Mouse (Mus musculus): ENCODE results near the gene Tfg. TPM values are rescaled to one million over a fixed set of nuclear protein-coding genes. Genes with fewer than 3 reads are reported as not detected.

Tfg gene
- polyA plus RNA-seq (2016; fragmentation: Nextera tagmentation; extraction: Ambion mirVana): 163 and 172 TPM in 2 replicates

GRCm38 (mm10) chr16:56717224-56718200, at the start of gene Tfg:
Tfg (minus strand) TSS chr16:56717450.
- no peaks in the 10 kb centered on the region for H3K9me3 ChIP-seq (replicated peaks)
- peak within 1 kb of the TSS; percentile 92 for H3K9ac ChIP-seq
- H3K27me3 ChIP-seq: no peaks in the 10 kb centered on the region
- H3K36me3 ChIP-seq: 0 out of 2 replicates have a peak, but pooled peaks cover 1% of the 10 kb centered on the region
- peak; percentile 97 for ATAC-seq (ENCODE audit: low FRiP score)
- H3K27ac ChIP-seq: peak within 1 kb of the TSS; percentile 98
- H3K4me2 ChIP-seq (replicated peaks): peak within 1 kb of the TSS; percentile 67
- H3K4me1 ChIP-seq: peaks cover 14% of the 10 kb centered on the region
- under 1% methylated on average over 58 of the region's 62 CpGs for WGBS
- peak within 1 kb of the TSS; percentile 83 for H3K4me3 ChIP-seq

- Histone ChIP-seq H3K9me3 (replicated peaks) (no peaks in the 10 kb centered on the region), H3K4me2 (replicated peaks) (no peak overlapping the region), H3K36me3 (no peaks in the 10 kb centered on the region), H3K27me3 (no peaks in the 10 kb centered on the region), H3K27ac (no peak overlapping the region), H3K4me1 (no peaks in the 10 kb centered on the region), H3K4me3 (no peak overlapping the region), H3K9ac (no peak overlapping the region)
- no peak for ATAC-seq (ENCODE audit: low FRiP score)
- 48% methylated on average over 1 of the region's 1 CpGs for WGBS
Observed at GRCm38 (mm10) chr16:56729060-56729459, 11.8 kb upstream of the Tfg start.

GRCm38 (mm10) chr16:56724927-56725326, 7.7 kb upstream of the Tfg start:
- Histone ChIP-seq H3K4me2 (replicated peaks) (no peak overlapping the region), H3K9me3 (replicated peaks) (no peaks in the 10 kb centered on the region), H3K27ac (no peak overlapping the region), H3K27me3 (no peaks in the 10 kb centered on the region), H3K4me1 (no peaks in the 10 kb centered on the region), H3K9ac (no peak overlapping the region), H3K4me3 (no peak overlapping the region), H3K36me3 (no peaks in the 10 kb centered on the region)
- WGBS: 85% methylated on average over 10 of the region's 10 CpGs
- no peak for ATAC-seq (ENCODE audit: low FRiP score)

- ATAC-seq (ENCODE audit: low FRiP score): no peak
- WGBS: 74% methylated on average over 4 of the region's 4 CpGs
- Histone ChIP-seq H3K36me3 (no peaks in the 10 kb centered on the region), H3K27me3 (no peaks in the 10 kb centered on the region), H3K27ac (no peak overlapping the region), H3K4me1 (no peaks in the 10 kb centered on the region), H3K4me2 (replicated peaks) (no peak overlapping the region), H3K9ac (no peak overlapping the region), H3K4me3 (no peak overlapping the region), H3K9me3 (replicated peaks) (no peaks in the 10 kb centered on the region)
Observed at GRCm38 (mm10) chr16:56722357-56722756, 5.1 kb upstream of the Tfg start.

GRCm38 (mm10) chr16:56719031-56719430, 1.8 kb upstream of the Tfg start:
- Histone ChIP-seq H3K27me3 (no peaks in the 10 kb centered on the region), H3K36me3 (no peaks in the 10 kb centered on the region), H3K4me1 (peaks cover 14% of the 10 kb centered on the region), H3K9me3 (replicated peaks) (no peaks in the 10 kb centered on the region), H3K27ac (no peak overlapping the region), H3K4me2 (replicated peaks) (no peak overlapping the region), H3K4me3 (no peak overlapping the region), H3K9ac (no peak overlapping the region)
- ATAC-seq (ENCODE audit: low FRiP score): no peak

- H3K36me3 ChIP-seq: peaks cover 8% of the 10 kb centered on the region
- H3K9ac ChIP-seq: peak overlapping the region; percentile 92
- peaks cover 14% of the 10 kb centered on the region for H3K4me1 ChIP-seq
- no peaks in the 10 kb centered on the region for H3K9me3 ChIP-seq (replicated peaks)
- H3K4me2 ChIP-seq (replicated peaks): peak overlapping the region; percentile 67
- H3K4me3 ChIP-seq: peak overlapping the region; percentile 83
- H3K27me3 ChIP-seq: no peaks in the 10 kb centered on the region
- WGBS: 0% methylated on average over 29 of the region's 38 CpGs
- peak; percentile 89 for ATAC-seq (ENCODE audit: low FRiP score)
- H3K27ac ChIP-seq: peak overlapping the region; percentile 98
Observed at GRCm38 (mm10) chr16:56716557-56717179, 582 bp downstream of the Tfg start.

GRCm38 (mm10) chr16:56715608-56716007, 1.6 kb downstream of the Tfg start:
- H3K36me3 ChIP-seq: peaks cover 19% of the 10 kb centered on the region
- 72% methylated on average over 3 of the region's 3 CpGs for WGBS

GRCm38 (mm10) chr16:56710071-56710470, 7.2 kb downstream of the Tfg start:
- H3K36me3 ChIP-seq: peaks cover 53% of the 10 kb centered on the region
- WGBS: 94% methylated on average over 3 of the region's 3 CpGs

More at GRCm38 (mm10) chr16:56715608-56716007, 1.6 kb downstream of the Tfg start:
- peak overlapping the region; percentile 67 for H3K4me2 ChIP-seq (replicated peaks)
- no peak overlapping the region for H3K27ac ChIP-seq
- H3K4me1 ChIP-seq: peaks cover 14% of the 10 kb centered on the region
- H3K9me3 ChIP-seq (replicated peaks): no peaks in the 10 kb centered on the region
- no peak overlapping the region for H3K9ac ChIP-seq
- ATAC-seq (ENCODE audit: low FRiP score): no peak
- 0 out of 2 replicates have a peak overlapping the region, but pooled peaks have one; percentile 83 for H3K4me3 ChIP-seq
- no peaks in the 10 kb centered on the region for H3K27me3 ChIP-seq

GRCm38 (mm10) chr16:56705731-56706130, 11.5 kb downstream of the Tfg start:
- 91% methylated on average over 3 of the region's 3 CpGs for WGBS
- peaks cover 57% of the 10 kb centered on the region for H3K36me3 ChIP-seq
- no peak overlapping the region for H3K4me3 ChIP-seq
- H3K27ac ChIP-seq: no peak overlapping the region
- no peaks in the 10 kb centered on the region for H3K27me3 ChIP-seq
- ATAC-seq (ENCODE audit: low FRiP score): no peak
- H3K4me2 ChIP-seq (replicated peaks): no peak overlapping the region
- no peaks in the 10 kb centered on the region for H3K9me3 ChIP-seq (replicated peaks)
- H3K4me1 ChIP-seq: no peaks in the 10 kb centered on the region
- no peak overlapping the region for H3K9ac ChIP-seq

More at GRCm38 (mm10) chr16:56710071-56710470, 7.2 kb downstream of the Tfg start:
- H3K9ac ChIP-seq: no peak overlapping the region
- ATAC-seq (ENCODE audit: low FRiP score): no peak
- no peaks in the 10 kb centered on the region for H3K9me3 ChIP-seq (replicated peaks)
- peaks cover 2% of the 10 kb centered on the region; the same call in 1 of the 2 replicates for H3K4me1 ChIP-seq
- no peak overlapping the region for H3K27ac ChIP-seq
- no peak overlapping the region for H3K4me3 ChIP-seq
- no peaks in the 10 kb centered on the region for H3K27me3 ChIP-seq
- H3K4me2 ChIP-seq (replicated peaks): no peak overlapping the region

GRCm38 (mm10) chr16:56700898-56701297, 16.4 kb downstream of the Tfg start:
- WGBS: 94% methylated on average over 3 of the region's 3 CpGs
- Histone ChIP-seq H3K9me3 (replicated peaks) (no peaks in the 10 kb centered on the region), H3K9ac (no peak overlapping the region), H3K4me1 (no peaks in the 10 kb centered on the region), H3K27me3 (no peaks in the 10 kb centered on the region), H3K4me3 (no peak overlapping the region), H3K27ac (no peak overlapping the region), H3K4me2 (replicated peaks) (no peak overlapping the region), H3K36me3 (peaks cover 41% of the 10 kb centered on the region)
- ATAC-seq (ENCODE audit: low FRiP score): no peak

GRCm38 (mm10) chr16:56696448-56696847, 20.8 kb downstream of the Tfg start:
- Histone ChIP-seq H3K27me3 (no peaks in the 10 kb centered on the region), H3K4me1 (no peaks in the 10 kb centered on the region), H3K27ac (no peak overlapping the region), H3K9me3 (replicated peaks) (no peaks in the 10 kb centered on the region), H3K4me2 (replicated peaks) (no peak overlapping the region), H3K4me3 (no peak overlapping the region), H3K36me3 (peaks cover 36% of the 10 kb centered on the region), H3K9ac (no peak overlapping the region)
- WGBS: 56% methylated on average over 2 of the region's 2 CpGs
- ATAC-seq (ENCODE audit: low FRiP score): no peak

GRCm38 (mm10) chr16:56690715-56691114, 26.5 kb downstream of the Tfg start:
- Histone ChIP-seq H3K27ac (no peak overlapping the region), H3K4me3 (no peak overlapping the region), H3K36me3 (peaks cover 41% of the 10 kb centered on the region), H3K27me3 (no peaks in the 10 kb centered on the region), H3K4me2 (replicated peaks) (no peak overlapping the region), H3K9me3 (replicated peaks) (no peaks in the 10 kb centered on the region), H3K4me1 (no peaks in the 10 kb centered on the region), H3K9ac (no peak overlapping the region)
- 95% methylated on average over 7 of the region's 7 CpGs for WGBS
- ATAC-seq (ENCODE audit: low FRiP score): no peak
